Mouse (Mus musculus): Measurements from ENCODE around the gene Cltrn.

- TF ChIP-seq POLR2A (IDR thresholded peaks at IDR 0.05; ENCODE audit: control insufficient read depth in 1 of 2, insufficient read depth in 1 of 2, low read depth in 1 of 2, low read length in 2 of 2, poor library complexity in 1 of 2) (no peak), TBP (IDR thresholded peaks at IDR 0.05; ENCODE audit: low read depth, low read length) (0 out of 2 replicates have a peak, but pooled peaks have one; percentile 54), EP300 (IDR thresholded peaks at IDR 0.05; ENCODE audit: low read depth in 1 of 2, low read length in 2 of 2) (peak; percentile 98), ETS1 (IDR thresholded peaks at IDR 0.05; ENCODE audit: low read depth, low read length) (peak; percentile 93), ZKSCAN1 (IDR thresholded peaks at IDR 0.05; ENCODE audit: low read depth, low read length) (no peak), CTCF (IDR thresholded peaks at IDR 0.05 in 2 of 3, conservative IDR thresholded peaks at IDR 0.05 in 1 of 3; ENCODE audit: control insufficient read depth in 1 of 3, insufficient read depth in 1 of 3, low read depth in 2 of 3, low read length in 3 of 3, poor library complexity in 1 of 3, severe bottlenecking in 1 of 3) (no peak), USF1 (IDR thresholded peaks at IDR 0.05; ENCODE audit: low read depth, low read length) (peak; percentile 91), JUND (IDR thresholded peaks at IDR 0.05; ENCODE audit: low read depth, low read length) (no peak)
Observed at GRCm38 (mm10) chrX:164055726-164056125, 32.9 kb upstream of the Cltrn start.
